ENCODE assay signal across 19 mouse cellular contexts in the genomic region with DNA sequence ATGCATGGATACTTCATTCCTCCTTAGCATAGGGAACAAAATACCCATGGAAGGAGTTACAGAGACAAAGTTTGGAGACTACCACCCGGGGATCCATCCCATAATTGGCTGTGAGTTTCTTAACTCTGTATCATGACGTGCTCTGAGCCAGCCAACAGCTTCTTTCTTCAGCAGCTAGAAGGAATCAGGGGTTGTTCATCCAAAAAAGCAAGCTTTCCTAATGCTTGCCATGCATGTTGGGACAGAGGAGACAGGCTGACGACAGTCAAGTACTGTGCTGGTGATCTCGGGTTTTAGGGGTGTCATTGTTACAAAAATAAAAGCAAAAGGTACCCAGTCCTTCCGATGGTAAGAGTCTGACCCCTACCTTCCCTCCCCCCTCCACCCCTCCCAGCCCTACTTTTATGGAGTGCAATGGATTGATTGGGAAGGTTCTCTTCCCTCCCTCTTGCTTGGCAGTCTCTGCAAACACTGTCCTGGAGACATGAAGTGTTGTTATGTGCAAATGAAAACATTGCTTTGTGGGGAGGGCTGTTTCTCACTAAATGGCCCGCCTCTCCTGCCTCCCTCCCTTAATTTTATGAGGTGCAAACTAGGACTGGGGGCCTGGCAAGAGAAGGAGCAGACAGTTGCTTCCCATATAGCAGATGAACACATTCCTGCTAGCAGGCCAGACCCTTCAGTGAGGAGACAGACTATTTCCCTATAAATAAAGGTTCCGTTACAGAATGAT.
"Had no signal": no experiment of that assay in that cellular context is flagged by ENCODE, and none has a peak within 500 bp of the region (broad histone marks: within the 10 kb centered on the region; RNA-seq: fewer than 3 reads in every experiment).

No protein-coding gene starts in this region.

- DNase-seq: kidney, adult 11 months; kidney, adult 9 months; kidney, postnatal 36 days; layer of hippocampus, adult 9-11 months; layer of hippocampus, postnatal 36 days; liver; liver, embryonic 13.5 days; liver, postnatal 0 days; midbrain, embryonic 14.5 days; retina, postnatal 1 day; right cerebral cortex, postnatal 4 days; spleen, adult 18-20 months; thymus, adult 18-20 months; thymus, postnatal 25 days had no signal

- H3K36me3 ChIP-seq: liver, embryonic 13.5 days; midbrain, embryonic 10.5 days; neural tube, embryonic 12.5 days had no signal

- ATAC-seq: liver, postnatal 0 days had no signal

- H3K27ac ChIP-seq: hindbrain, postnatal 0 days; kidney, postnatal 0 days; liver, embryonic 13.5 days; midbrain, embryonic 10.5 days; neural tube, embryonic 12.5 days had no signal

- H3K9ac ChIP-seq: liver, embryonic 13.5 days; liver, postnatal 0 days; neural tube, embryonic 12.5 days had no signal

- H3K27me3 ChIP-seq: liver, embryonic 13.5 days; neural tube, embryonic 12.5 days had no signal

- H3K4me1 ChIP-seq: liver, embryonic 13.5 days had no signal

- H3K4me3 ChIP-seq: liver, embryonic 13.5 days; midbrain, embryonic 10.5 days; myocyte; neural tube, embryonic 12.5 days had no signal

- H3K9me3 ChIP-seq: liver, embryonic 13.5 days; midbrain, embryonic 10.5 days; neural tube, embryonic 12.5 days had no signal

- H3K4me2 ChIP-seq: liver, embryonic 13.5 days; neural tube, embryonic 12.5 days had no signal
